Mouse (Mus musculus): ENCODE measurements around the gene Srd5a3.

DNA sequence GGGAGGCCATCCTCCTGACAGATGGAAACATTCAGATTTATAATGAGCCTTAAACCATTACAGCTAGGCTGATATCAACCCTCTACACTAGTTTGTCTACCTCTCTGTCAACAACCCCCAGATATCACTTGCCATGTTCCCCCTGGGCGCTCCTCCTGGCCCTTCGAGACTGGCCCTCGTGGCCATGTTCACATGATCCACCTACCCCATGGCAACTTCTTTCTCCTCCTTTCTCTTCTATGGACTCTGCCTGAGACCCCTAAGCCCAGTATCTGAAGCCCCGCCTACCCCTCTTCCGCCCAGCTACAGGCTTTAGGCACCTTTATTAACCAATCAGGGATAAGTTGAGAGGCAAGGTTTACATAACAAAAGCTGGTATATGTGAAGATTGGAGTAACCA, 39.7 kb downstream of the Srd5a3 start:
- no peak for TF ChIP-seq MYOD1 (IDR thresholded peaks at IDR 0.05; ENCODE audit: control insufficient read depth in 1 of 3, insufficient read length in 2 of 3, low read depth in 2 of 3)
- no peak for TF ChIP-seq MAX (IDR thresholded peaks at IDR 0.05; ENCODE audit: low read depth)
- TF ChIP-seq USF1 (IDR thresholded peaks at IDR 0.05; ENCODE audit: low read depth) = no peak

Measured in myocyte (in vitro differentiated cells).